Mouse (Mus musculus) A20 (cell line): ENCODE results near the gene Uba7.

Experiments used
- DNase-seq: peaks from one replicate; pipeline ENCODE4 v3.0.0-alpha.2; 2011; ENCODE audit warnings: low read depth, low spot score

Gene Uba7

GRCm38 (mm10) chr9:107975399-107976386 is at the start of gene Uba7:
Gene Uba7, plus strand, starts transcription at chr9:107975505.
- peak; percentile 86 for DNase-seq

GRCm38 (mm10) chr9:107926920-107927420 is 48.3 kb upstream of the Uba7 start:
- DNase-seq: no peak

GRCm38 (mm10) chr9:107927749-107928148 is 47.6 kb upstream of the Uba7 start:
- no peak for DNase-seq

GRCm38 (mm10) chr9:107928169-107928568 is 47.1 kb upstream of the Uba7 start, which contains the start of gene Actl11:
Gene Actl11, plus strand, starts transcription at chr9:107928469.
- DNase-seq: no peak

- DNase-seq: no peak
Measured at GRCm38 (mm10) chr9:107932221-107932620, 43.1 kb upstream of the Uba7 start.

GRCm38 (mm10) chr9:107934146-107934545 is 41.2 kb upstream of the Uba7 start:
- DNase-seq: peak; percentile 50

GRCm38 (mm10) chr9:107935374-107935773 is 39.9 kb upstream of the Uba7 start, which contains the start of gene Camkv:
Gene Camkv, plus strand, starts transcription at chr9:107935674.
- DNase-seq: no peak

GRCm38 (mm10) chr9:107935790-107936214 is 39.5 kb upstream of the Uba7 start:
- DNase-seq: peak; percentile 51

- DNase-seq: no peak
Measured at GRCm38 (mm10) chr9:107936215-107936822, 39.0 kb upstream of the Uba7 start.

GRCm38 (mm10) chr9:107936831-107937230 is 38.5 kb upstream of the Uba7 start:
- no peak for DNase-seq

GRCm38 (mm10) chr9:107947241-107948194 is 27.8 kb upstream of the Uba7 start:
- DNase-seq: peak; percentile 18

GRCm38 (mm10) chr9:107949184-107949921 is 26.0 kb upstream of the Uba7 start:
- DNase-seq: no peak

- DNase-seq: no peak
Measured at GRCm38 (mm10) chr9:107949922-107950235, 25.4 kb upstream of the Uba7 start, which contains the start of gene Traip. Gene Traip, plus strand, starts transcription at chr9:107950136.

- DNase-seq: peak; percentile 82
Measured at GRCm38 (mm10) chr9:107950460-107951355, 24.6 kb upstream of the Uba7 start.

- no peak for DNase-seq
Measured at GRCm38 (mm10) chr9:107955613-107956289, 19.6 kb upstream of the Uba7 start.

GRCm38 (mm10) chr9:107957141-107957540 is 18.2 kb upstream of the Uba7 start:
- no peak for DNase-seq

GRCm38 (mm10) chr9:107959896-107960295 is 15.4 kb upstream of the Uba7 start:
- DNase-seq: no peak

- peak; percentile 36 for DNase-seq
Measured at GRCm38 (mm10) chr9:107960928-107961327, 14.4 kb upstream of the Uba7 start.

- DNase-seq: no peak
Measured at GRCm38 (mm10) chr9:107961351-107961762, 13.9 kb upstream of the Uba7 start.
